Mouse (Mus musculus) cerebellum, postnatal 4 days (tissue): ENCODE measurements around the gene Sh3bgrl3.
"Not testable (repeated sequence)": the region's sequence is repeated elsewhere in the genome, so short reads cannot be mapped to it uniquely, and the experiment has no call there.

Experiments
- DNase-seq, 2 experiments: peaks; one replicate each; pipeline ENCODE4 v3.0.0; 2022; ENCODE audit warnings: low spot score in 2 of 2, mixed read lengths in 1 of 2

Gene Sh3bgrl3

DNA sequence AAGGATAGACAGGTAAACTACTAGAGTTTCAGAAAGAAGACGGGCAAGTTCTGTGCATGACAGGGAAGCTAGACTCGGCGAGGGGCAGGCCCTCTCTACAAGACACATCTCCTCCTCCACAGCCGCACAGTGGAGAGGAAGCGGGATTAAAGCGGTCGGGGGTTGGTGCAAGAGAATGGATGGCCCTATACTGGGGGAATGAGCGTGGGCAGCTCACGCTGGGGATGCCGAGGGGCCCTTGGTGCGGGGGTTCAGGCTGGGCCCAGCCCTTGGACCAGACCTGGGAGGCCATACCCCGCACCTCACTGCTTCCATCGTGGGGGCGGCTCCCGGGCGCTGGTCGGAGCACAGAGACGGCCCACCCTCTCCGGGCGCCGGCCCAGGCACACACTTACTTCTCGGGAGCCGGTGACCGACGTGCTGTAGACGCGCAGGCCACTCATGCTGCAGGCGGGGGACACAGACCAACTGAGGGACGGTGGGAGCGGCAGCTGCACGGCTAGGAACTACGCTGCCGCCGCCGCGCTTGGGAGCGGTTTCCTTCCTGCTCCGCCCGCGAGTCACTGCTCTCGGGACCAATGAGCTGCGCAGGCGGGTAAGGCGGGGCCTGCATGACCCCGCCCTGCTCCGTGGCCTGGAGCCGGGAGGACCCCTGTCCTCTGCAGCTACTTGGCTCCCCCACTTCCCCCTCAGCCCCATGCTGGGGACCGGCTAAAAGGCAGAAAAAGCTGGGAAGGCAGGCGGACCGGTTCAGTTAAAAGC is at the start of gene Sh3bgrl3:
Gene Sh3bgrl3, minus strand, starts transcription at position 569 of the 762 bp plus-strand sequence.
- peak; percentile 70 to 81 for DNase-seq

DNA sequence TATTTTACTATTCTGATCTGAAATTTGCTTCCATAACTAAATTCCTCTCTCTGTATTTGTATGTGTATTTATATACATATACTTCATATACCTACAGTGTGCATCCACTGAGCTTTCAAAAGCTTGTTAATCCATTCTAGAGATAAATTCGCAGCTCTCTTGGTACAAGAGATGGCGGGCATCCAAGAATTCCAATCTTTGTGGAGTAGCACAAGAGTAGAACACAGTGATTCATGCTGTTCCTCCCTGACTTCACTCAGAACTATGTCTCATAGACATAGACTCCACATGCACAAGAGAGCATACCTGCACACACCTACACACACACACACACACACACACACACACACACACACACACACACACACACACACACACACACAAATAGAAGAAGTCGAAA is 43.8 kb upstream of the Sh3bgrl3 start:
- no peak for DNase-seq

DNA sequence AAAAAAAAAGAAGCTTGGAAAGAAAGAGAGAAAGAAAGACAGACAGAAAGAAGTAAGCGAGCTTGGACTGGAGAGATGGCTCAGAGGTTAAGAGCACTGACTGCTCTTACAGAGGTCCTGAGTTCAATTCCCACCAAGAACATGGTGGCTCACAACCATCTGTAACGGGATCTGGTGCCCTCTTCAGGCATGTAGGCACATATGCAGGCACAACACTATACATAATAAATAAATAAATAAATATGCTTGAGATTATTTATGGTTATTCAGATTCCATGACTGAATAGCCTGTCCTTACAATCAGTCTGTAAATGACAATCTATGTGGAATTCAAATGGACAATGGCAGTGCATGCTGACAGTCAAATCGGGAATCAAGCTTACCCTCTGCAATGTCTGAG is 38.3 kb upstream of the Sh3bgrl3 start:
- DNase-seq, result no peak

GRCm38 (mm10) chr4:134165548-134166465 is 37.2 kb upstream of the Sh3bgrl3 start:
- no peak for DNase-seq

DNA sequence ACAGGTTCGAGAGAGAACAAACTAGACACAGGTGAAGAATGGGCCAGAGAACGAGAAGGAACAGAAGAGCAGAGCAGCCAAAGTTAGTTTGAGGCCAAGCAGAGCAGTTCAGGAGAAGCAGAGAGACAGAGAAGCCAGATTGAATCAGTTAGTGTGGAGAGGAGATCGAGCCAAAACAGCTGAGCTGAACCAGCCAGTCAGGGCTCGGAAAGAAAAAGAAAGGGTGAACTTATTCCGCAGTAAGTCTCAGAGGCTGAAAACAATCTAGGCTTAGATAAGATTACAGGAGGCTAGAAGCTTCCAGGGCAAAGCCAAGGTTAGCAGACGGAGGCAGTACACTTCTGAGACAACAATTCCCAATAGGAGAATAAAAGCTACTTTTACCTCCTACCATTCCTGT is 36.4 kb upstream of the Sh3bgrl3 start:
- no peak for DNase-seq

GRCm38 (mm10) chr4:134164591-134164990 is 36.0 kb upstream of the Sh3bgrl3 start:
- no peak for DNase-seq

GRCm38 (mm10) chr4:134160071-134160470 is 31.5 kb upstream of the Sh3bgrl3 start:
- DNase-seq, result not testable (repeated sequence)

DNA sequence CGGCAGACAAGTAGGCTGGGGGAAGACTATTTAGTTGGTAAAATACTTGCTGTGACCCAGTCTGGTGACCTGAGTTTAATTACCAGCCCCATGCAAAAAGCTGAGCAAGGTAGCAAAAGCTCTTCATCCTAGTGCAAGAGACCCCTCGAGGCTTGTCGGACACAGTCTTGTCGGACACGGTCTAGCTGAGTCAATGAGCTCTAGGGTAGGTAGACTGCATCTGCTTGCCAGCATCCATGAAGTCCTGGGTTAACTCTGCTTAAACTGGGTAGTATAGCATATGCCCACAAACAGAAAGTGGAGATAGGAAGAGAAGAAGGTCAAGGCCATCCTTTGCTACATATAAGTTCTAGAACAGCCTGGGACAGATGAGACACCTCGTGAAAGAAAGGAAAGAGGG is 30.2 kb upstream of the Sh3bgrl3 start:
- DNase-seq, result no peak

GRCm38 (mm10) chr4:134157558-134157957 is 29.0 kb upstream of the Sh3bgrl3 start:
- DNase-seq, result no peak

DNA sequence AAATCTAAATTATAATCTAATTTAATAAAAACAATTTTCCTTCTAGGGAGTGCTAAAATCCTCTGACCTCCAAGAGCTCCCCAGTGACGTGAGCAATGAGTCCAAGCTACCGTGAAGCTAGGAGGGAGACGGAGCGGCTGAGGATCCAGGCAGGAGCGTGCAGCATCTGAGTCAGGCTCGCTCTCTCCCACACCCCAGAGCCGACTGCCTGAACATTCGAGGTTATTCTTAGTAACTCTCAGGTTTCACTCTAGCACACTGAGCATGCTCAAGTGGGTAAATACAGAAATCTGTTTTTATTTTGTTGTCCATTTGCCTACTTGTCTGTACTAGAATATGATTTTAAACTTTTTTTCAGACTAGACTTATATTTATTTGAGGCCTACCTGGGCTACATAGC is 28.2 kb upstream of the Sh3bgrl3 start:
- DNase-seq, result no peak

DNA sequence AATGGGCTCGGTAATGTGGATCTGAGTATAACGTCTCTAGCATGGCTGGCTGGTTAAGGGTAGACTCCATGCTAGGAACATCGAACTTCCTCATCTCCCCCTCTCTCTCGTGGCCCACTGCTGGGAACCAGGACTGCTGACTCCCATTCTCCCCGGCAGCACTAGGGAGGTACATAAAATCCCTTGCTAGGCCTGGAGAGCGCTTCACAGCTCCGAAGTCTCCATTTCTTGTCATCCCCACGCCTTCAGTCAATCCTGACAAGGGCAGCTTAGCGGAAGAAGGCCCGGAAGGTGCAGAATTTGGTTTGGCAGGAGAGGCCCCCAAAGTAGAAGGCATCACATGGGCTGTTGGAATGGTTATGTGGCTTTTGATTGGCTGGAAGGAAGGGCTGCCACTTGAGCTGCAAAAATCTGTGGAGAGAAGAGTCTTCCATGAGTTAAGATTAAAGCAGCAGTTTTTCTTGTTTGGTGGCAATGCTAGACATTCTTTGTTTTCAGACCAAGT is 27.4 kb upstream of the Sh3bgrl3 start:
- no peak for DNase-seq

GRCm38 (mm10) chr4:134155531-134155930 is 26.9 kb upstream of the Sh3bgrl3 start:
- DNase-seq, result no peak

- no peak for DNase-seq
Measured at GRCm38 (mm10) chr4:134154354-134154753, 25.8 kb upstream of the Sh3bgrl3 start.

DNA sequence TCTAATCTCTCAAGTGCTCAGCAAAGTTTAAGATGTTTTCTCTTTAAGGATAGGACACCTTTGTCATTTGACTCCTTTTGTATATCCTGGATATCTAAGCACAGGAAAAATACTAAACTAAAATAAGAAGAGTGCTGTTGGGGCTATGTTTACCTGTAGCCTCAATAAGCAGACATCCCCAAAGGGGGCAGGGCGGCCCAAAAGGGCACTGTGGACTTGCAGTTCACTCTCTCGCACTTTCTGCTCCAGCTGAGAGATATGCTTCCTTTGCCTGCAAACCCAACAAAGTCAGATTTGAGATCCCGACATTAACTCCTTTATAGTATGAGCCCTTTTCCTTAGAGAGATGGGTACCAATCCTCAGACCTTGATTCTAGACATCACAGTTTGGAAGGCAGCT is 25.1 kb upstream of the Sh3bgrl3 start:
- no peak for DNase-seq

GRCm38 (mm10) chr4:134152112-134152511 is 23.5 kb upstream of the Sh3bgrl3 start:
- no peak for DNase-seq

- DNase-seq, result no peak
Measured at GRCm38 (mm10) chr4:134149389-134149788, 20.8 kb upstream of the Sh3bgrl3 start.

- DNase-seq, result not testable (repeated sequence)
Measured at GRCm38 (mm10) chr4:134144297-134144696, 15.7 kb upstream of the Sh3bgrl3 start.

DNA sequence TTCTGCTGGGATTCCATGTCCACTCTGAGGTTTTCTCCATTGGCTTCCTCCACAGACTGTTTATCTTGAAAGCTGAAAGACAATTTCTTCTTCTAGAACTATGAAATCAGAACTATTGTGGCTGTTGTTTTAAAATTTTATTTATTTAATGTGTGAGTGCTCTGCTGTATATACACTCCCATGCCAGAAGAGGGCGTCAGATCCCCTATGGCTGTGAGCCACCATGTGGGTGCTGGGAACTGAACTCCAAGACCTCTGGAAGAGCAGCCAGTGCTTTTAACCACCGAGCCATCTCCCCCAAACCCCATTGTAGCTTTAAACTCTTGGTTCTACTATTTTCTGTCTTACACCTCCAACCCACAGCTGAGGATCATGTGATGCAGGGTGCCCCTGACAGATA is 10.3 kb upstream of the Sh3bgrl3 start:
- no peak for DNase-seq

- DNase-seq, result no peak
Measured at GRCm38 (mm10) chr4:134136280-134136926, 7.8 kb upstream of the Sh3bgrl3 start.

DNA sequence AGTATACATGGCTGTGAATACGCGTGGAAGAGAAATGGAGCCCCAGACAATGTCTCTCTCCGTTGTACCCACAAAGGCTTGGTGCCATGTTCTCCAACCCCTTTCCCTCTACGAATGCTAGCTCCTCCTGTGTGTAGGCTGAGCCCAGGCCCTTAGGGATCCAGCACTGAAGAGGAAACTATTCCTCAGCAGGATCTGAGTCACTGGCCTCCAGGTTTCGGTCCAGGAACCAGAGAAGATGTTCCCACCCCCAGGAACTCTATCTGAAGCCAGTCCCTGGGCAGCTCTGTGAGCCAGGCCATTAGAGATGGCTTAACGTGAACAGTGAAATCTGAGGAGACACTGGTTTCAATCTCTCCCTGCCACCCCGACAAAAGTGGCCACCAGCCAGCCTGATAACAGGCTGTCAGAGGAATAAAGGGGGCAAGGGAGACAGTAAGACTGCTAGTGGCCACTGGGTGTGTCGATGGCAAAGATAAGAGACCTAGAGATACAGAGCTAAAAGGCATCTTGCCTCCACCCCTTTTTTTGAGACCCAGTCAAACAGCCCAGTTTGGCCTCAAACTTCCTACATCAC is 4.0 kb upstream of the Sh3bgrl3 start:
- DNase-seq, result no peak

DNA sequence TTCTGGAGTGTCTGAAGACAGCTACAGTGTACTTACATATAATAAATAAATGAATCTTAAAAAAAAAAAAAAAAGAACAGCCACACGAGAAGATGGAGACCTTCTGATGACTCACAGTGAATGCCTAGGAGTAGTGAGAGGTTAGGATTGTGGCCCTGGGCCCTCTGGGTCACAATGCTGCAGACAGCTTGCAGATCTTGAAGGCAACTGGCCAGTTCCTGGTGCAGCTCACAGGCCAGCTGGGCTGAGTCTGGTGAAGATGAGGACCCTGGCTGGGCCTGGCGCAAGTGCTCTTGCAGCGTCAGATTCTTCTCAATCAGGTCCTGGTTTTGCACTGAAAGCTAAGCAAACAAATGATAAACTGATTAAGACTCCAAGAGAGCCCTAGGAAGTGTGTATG is 3.5 kb upstream of the Sh3bgrl3 start:
- no peak for DNase-seq

DNA sequence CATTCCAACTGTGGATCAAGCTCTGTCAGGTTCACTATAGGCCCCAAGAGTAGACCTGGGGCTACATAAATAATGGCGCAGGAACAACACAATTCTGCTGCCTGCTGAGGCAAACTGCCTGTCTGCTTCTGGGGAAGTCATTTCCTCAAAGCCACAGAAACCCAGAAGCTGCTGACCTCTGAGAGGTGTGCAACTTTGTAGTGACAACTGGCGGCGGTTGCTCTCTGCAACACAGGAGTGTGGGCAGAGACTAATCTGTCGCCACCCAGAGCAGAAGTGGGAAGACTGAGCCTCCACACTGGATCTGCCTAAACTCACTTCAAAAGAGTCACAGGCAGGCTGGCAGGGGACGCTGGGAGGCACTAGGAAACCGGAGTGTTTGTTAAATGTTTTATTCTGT is 893 bp upstream of the Sh3bgrl3 start:
- no peak for DNase-seq
